Mouse (Mus musculus) heart, adult 2 months (tissue): ENCODE data around the gene Ppp1r12c. TPM values are rescaled to one million over a fixed set of nuclear protein-coding genes. Genes with fewer than 3 reads are reported as not detected.

Source experiments
- DNase-seq, 2 experiments: peaks; one replicate each; pipeline ENCODE4 v3.0.0; 2021
- H3K27ac ChIP-seq: fragments of 200-600 bp; 2 replicates; pipeline ENCODE4 v1.8.1; 2022
- H3K27me3 ChIP-seq: fragments of 200-500 bp; 2 replicates; pipeline ENCODE4 v1.6.1; 2012; ENCODE audit warnings: mild to moderate bottlenecking, low read length, inconsistent platforms, mixed read lengths; ENCODE audit not compliant: control insufficient read depth, insufficient read depth
- H3K36me3 ChIP-seq: fragments of 200-500 bp; 2 replicates; pipeline ENCODE4 v1.6.1; 2012; ENCODE audit warnings: low read length, inconsistent platforms; ENCODE audit not compliant: control insufficient read depth, insufficient read depth
- H3K4me1 ChIP-seq: fragments of 200-500 bp; 2 replicates; pipeline ENCODE4 v1.6.1; 2011; ENCODE audit warnings: low read length; ENCODE audit not compliant: control insufficient read depth, insufficient read depth
- H3K4me3 ChIP-seq: fragments of 200-600 bp; 2 replicates; pipeline ENCODE4 v1.8.1; 2022
- H3K79me2 ChIP-seq: fragments of 200-500 bp; replicated peaks from 2 replicates; pipeline ENCODE4 v1.6.1; 2012; ENCODE audit warnings: mild to moderate bottlenecking, inconsistent platforms, low read length, moderate library complexity, mixed read lengths; ENCODE audit not compliant: control insufficient read depth, insufficient read depth
- H3K9ac ChIP-seq: fragments of 200-500 bp; 2 replicates; pipeline ENCODE4 v1.6.1; 2012; ENCODE audit warnings: low read depth, mild to moderate bottlenecking, control low read depth, inconsistent platforms, low read length, mixed read lengths
- CTCF ChIP-seq: fragments of 200-600 bp; IDR thresholded peaks from 2 replicates; pipeline ENCODE4 v1.8.1; 2022; ENCODE audit warnings: antibody characterized with exemption, mild to moderate bottlenecking, moderate library complexity
- EP300 ChIP-seq: fragments of 200-500 bp; IDR thresholded peaks from 2 replicates; pipeline ENCODE4 v1.6.1; 2011; ENCODE audit warnings: low read depth, low read length, control low read depth; ENCODE audit not compliant: insufficient read depth
- POLR2A ChIP-seq: fragments of 200-500 bp; IDR thresholded peaks from 2 replicates; pipeline ENCODE4 v1.6.1; 2011; ENCODE audit warnings: mild to moderate bottlenecking, low read depth, low read length, control low read depth; ENCODE audit not compliant: insufficient read depth
- WGBS: fragments of 180-500 bp; shearing (Covaris S2); methylation state at CpG from one replicate; pipeline ENCODE4 v1.1.7; 2018; 5-methylcytosine and 5-hydroxymethylcytosine counted together
- intact Hi-C: fragments of 180-260 bp; cut with DNase I; formaldehyde crosslinking; loops from one replicate; pipeline ENCODE4 v1.15.1; 2025
- microRNA-seq, 2 experiments: library from miRNA; unstranded; fragments of <30 nt; microRNA quantifications; one replicate each; pipeline ENCODE4 v1.2.0; 2021
- polyA plus RNA-seq: library from polyadenylated mRNA; depleted of rRNA; stranded (reverse); fragments of >200 nt; gene quantifications from 2 replicates; pipeline ENCODE4 v1.2.3, GENCODE M21; 2012; rRNA removed
- total RNA-seq, 2 experiments: library from RNA; stranded (reverse); gene quantifications; 2 replicates each; pipeline ENCODE4 v1.2.3; 2021

Gene Ppp1r12c
- total and polyA plus RNA-seq, 3 experiments, result 47.0 to 67.1 (median 62.4) TPM

GRCm38 (mm10) chr7:4447138-4447537, 54.3 kb downstream of the Ppp1r12c start:
- H3K9ac ChIP-seq, result no peak overlapping the region
- H3K79me2 ChIP-seq, result no peaks in the 10 kb centered on the region
- H3K4me3 ChIP-seq, result no peak overlapping the region
- TF ChIP-seq CTCF (peak; percentile 46), EP300 (no peak)
- intact Hi-C loops, result loop anchor here (5.0 to 10.0 kb wide), 3 partner anchors 55 to 822 kb away; partner anchors contain the start of genes Ppp1r12c, Prpf31, Rps9 and Tfpt
- no peaks in the 10 kb centered on the region for H3K36me3 ChIP-seq
- peaks cover 1% of the 10 kb centered on the region for H3K4me1 ChIP-seq
- no peak overlapping the region for H3K27ac ChIP-seq
- WGBS, result 9% methylated on average over 1 of the region's 1 CpGs
- no peak for DNase-seq
- no peaks in the 10 kb centered on the region for H3K27me3 ChIP-seq

GRCm38 (mm10) chr7:4445216-4445791, 56.2 kb downstream of the Ppp1r12c start, which contains the start of gene Rdh13:
TSS of gene Rdh13 (minus strand) at chr7:4445649.
- H3K36me3 ChIP-seq, result no peaks in the 10 kb centered on the region
- intact Hi-C loops, result loop anchor here (5.0 to 10.0 kb wide), 3 partner anchors 57 to 821 kb away; partner anchors contain the start of genes Ppp1r12c, Prpf31, Rps9 and Tfpt
- peak within 1 kb of the TSS; percentile 88 for H3K4me3 ChIP-seq
- peak; percentile 70 for TF ChIP-seq POLR2A
- no peak for TF ChIP-seq CTCF
- peak; percentile 24 for TF ChIP-seq EP300
- DNase-seq, result peak; percentile 86 to 92
- peak within 1 kb of the TSS; percentile 81 for H3K9ac ChIP-seq
- H3K27ac ChIP-seq, result peak within 1 kb of the TSS; percentile 91
- no peaks in the 10 kb centered on the region for H3K27me3 ChIP-seq
- H3K4me1 ChIP-seq, result peaks cover 1% of the 10 kb centered on the region
- under 1% methylated on average over 35 of the region's 35 CpGs for WGBS
- H3K79me2 ChIP-seq, result no peaks in the 10 kb centered on the region

GRCm38 (mm10) chr7:4440549-4440948, 60.9 kb downstream of the Ppp1r12c start:
- H3K4me1 ChIP-seq, result peaks cover 1% of the 10 kb centered on the region
- no peaks in the 10 kb centered on the region; the same call in 1 of the 2 replicates for H3K79me2 ChIP-seq
- DNase-seq, result no peak
- WGBS, result 87% methylated on average over 10 of the region's 10 CpGs
- H3K36me3 ChIP-seq, result no peaks in the 10 kb centered on the region
- no peak overlapping the region for H3K9ac ChIP-seq
- no peak overlapping the region for H3K27ac ChIP-seq
- no peak overlapping the region for H3K4me3 ChIP-seq
- no peaks in the 10 kb centered on the region for H3K27me3 ChIP-seq
- intact Hi-C loops, result loop anchor here (10.0 kb wide), 2 partner anchors 736 to 816 kb away; partner anchors contain the start of genes Prpf31, Rps9 and Tfpt
- TF ChIP-seq CTCF (no peak), POLR2A (no peak), EP300 (no peak)

GRCm38 (mm10) chr7:4437721-4438120, 63.8 kb downstream of the Ppp1r12c start:
- intact Hi-C loops, result no loop called here
- WGBS, result 83% methylated on average over 2 of the region's 2 CpGs
- no peak for TF ChIP-seq POLR2A
- TF ChIP-seq EP300, result no peak
- TF ChIP-seq CTCF, result no peak
- no peak overlapping the region for H3K4me3 ChIP-seq
- H3K79me2 ChIP-seq, result no peaks in the 10 kb centered on the region; the same call in 1 of the 2 replicates
- no peak overlapping the region for H3K9ac ChIP-seq
- H3K36me3 ChIP-seq, result no peaks in the 10 kb centered on the region
- DNase-seq, result no peak
- no peaks in the 10 kb centered on the region for H3K4me1 ChIP-seq
- no peaks in the 10 kb centered on the region for H3K27me3 ChIP-seq
- no peak overlapping the region for H3K27ac ChIP-seq

GRCm38 (mm10) chr7:4432026-4432425, 69.5 kb downstream of the Ppp1r12c start:
- intact Hi-C loops, result loop anchor here (2.0 kb wide), 1 partner anchor 93 kb away; the partner anchor contains the start of gene Tnni3
- 88% methylated on average over 8 of the region's 8 CpGs for WGBS

GRCm38 (mm10) chr7:4431548-4431947, 69.9 kb downstream of the Ppp1r12c start:
- H3K4me1 ChIP-seq, result no peaks in the 10 kb centered on the region
- H3K4me3 ChIP-seq, result no peak overlapping the region
- DNase-seq, result peak; percentile 57 to 80
- H3K27ac ChIP-seq, result no peak overlapping the region
- no peaks in the 10 kb centered on the region for H3K79me2 ChIP-seq
- TF ChIP-seq CTCF (peak; percentile 94), POLR2A (no peak), EP300 (0 out of 2 replicates have a peak, but pooled peaks have one; percentile 53)
- H3K27me3 ChIP-seq, result no peaks in the 10 kb centered on the region
- H3K9ac ChIP-seq, result no peak overlapping the region
- whole genome bisulfite sequencing, result 78% methylated on average over 6 of the region's 6 CpGs
- intact Hi-C loops, result loop anchor here (2.0 kb wide), 1 partner anchor 39 kb away; no protein-coding TSS in a partner anchor
- no peaks in the 10 kb centered on the region for H3K36me3 ChIP-seq

More at GRCm38 (mm10) chr7:4432026-4432425, 69.5 kb downstream of the Ppp1r12c start:
- no peaks in the 10 kb centered on the region for H3K27me3 ChIP-seq
- no peak for DNase-seq
- no peak overlapping the region for H3K4me3 ChIP-seq
- H3K79me2 ChIP-seq, result no peaks in the 10 kb centered on the region; the same call in 1 of the 2 replicates
- H3K9ac ChIP-seq, result no peak overlapping the region
- no peak overlapping the region for H3K27ac ChIP-seq
- TF ChIP-seq EP300, result no peak
- no peak for TF ChIP-seq CTCF
- TF ChIP-seq POLR2A, result no peak
- no peaks in the 10 kb centered on the region for H3K36me3 ChIP-seq
- H3K4me1 ChIP-seq, result no peaks in the 10 kb centered on the region

Small RNAs within 50 kb of the gene (microRNA-seq; reads per million reads assigned to microRNA genes)
- 0 reads per million in 2 experiments for gene Gm24605

Other genes with a start within 250 kb of the Ppp1r12c start
- not detected for gene Ncr1, start 164.0 kb downstream of the Ppp1r12c start, total RNA-seq
- gene Ncr1, start 164.0 kb downstream of the Ppp1r12c start, polyA plus RNA-seq, result 0.41 and 1.2 TPM in 2 replicates
- 1 to 10 TPM in 1 of 2 experiments, under 1 TPM in 1; 0.50 to 1.9 TPM for gene Gp6, start 103.9 kb downstream of the Ppp1r12c start, total RNA-seq
- 0.44 and 0.76 TPM in 2 replicates for gene Gp6, start 103.9 kb downstream of the Ppp1r12c start, polyA plus RNA-seq
- gene Rdh13, start 56.0 kb downstream of the Ppp1r12c start, total RNA-seq, result 10 to 100 TPM; 31.0 to 34.1 TPM
- gene Rdh13, start 56.0 kb downstream of the Ppp1r12c start, polyA plus RNA-seq, result 25.1 and 42.5 TPM in 2 replicates
- 1 to 10 TPM; 3.3 to 3.5 TPM for gene Eps8l1, start 41.0 kb downstream of the Ppp1r12c start, total RNA-seq
- gene Eps8l1, start 41.0 kb downstream of the Ppp1r12c start, polyA plus RNA-seq, result 0.74 and 0.82 TPM in 2 replicates
- gene Tnnt1, start 14.7 kb upstream of the Ppp1r12c start, total RNA-seq, result 10 to 100 TPM; 15.6 to 19.7 TPM
- 9.2 and 12.1 TPM in 2 replicates for gene Tnnt1, start 14.7 kb upstream of the Ppp1r12c start, polyA plus RNA-seq
- gene Tnni3, start 22.5 kb upstream of the Ppp1r12c start, total RNA-seq, result over 10,000 TPM in 1 of 2 experiments, 1,000 to 10,000 TPM in 1; 9,834 to 11,008 TPM
- 13,898 and 21,553 TPM in 2 replicates for gene Tnni3, start 22.5 kb upstream of the Ppp1r12c start, polyA plus RNA-seq
- 1 to 10 TPM; 2.3 to 2.7 TPM for gene Dnaaf3, start 30.8 kb upstream of the Ppp1r12c start, total RNA-seq
- gene Dnaaf3, start 30.8 kb upstream of the Ppp1r12c start, polyA plus RNA-seq, result 12.4 and 13.2 TPM in 2 replicates
- gene Syt5, start 45.9 kb upstream of the Ppp1r12c start, total RNA-seq, result under 1 TPM; 0.39 to 0.86 TPM
- 0.79 and 2.4 TPM in 2 replicates for gene Syt5, start 45.9 kb upstream of the Ppp1r12c start, polyA plus RNA-seq
- not detected for gene Ptprh, start 102.4 kb upstream of the Ppp1r12c start, total RNA-seq
- 0.03 and 0.06 TPM in 2 replicates for gene Ptprh, start 102.4 kb upstream of the Ppp1r12c start, polyA plus RNA-seq
- 1 to 10 TPM; 4.2 to 5.3 TPM for gene Tmem86b, start 129.7 kb upstream of the Ppp1r12c start, total RNA-seq
- gene Tmem86b, start 129.7 kb upstream of the Ppp1r12c start, polyA plus RNA-seq, result 12.8 and 19.2 TPM in 2 replicates
- gene Ppp6r1, start 157.3 kb upstream of the Ppp1r12c start, total RNA-seq, result 10 to 100 TPM; 67.6 to 71.9 TPM
- gene Ppp6r1, start 157.3 kb upstream of the Ppp1r12c start, polyA plus RNA-seq, result 67.1 and 89.9 TPM in 2 replicates
- gene Hspbp1, start 183.4 kb upstream of the Ppp1r12c start, total RNA-seq, result 10 to 100 TPM; 31.9 to 35.0 TPM
- 27.0 and 29.7 TPM in 2 replicates for gene Hspbp1, start 183.4 kb upstream of the Ppp1r12c start, polyA plus RNA-seq
- gene Brsk1, start 188.9 kb upstream of the Ppp1r12c start, total RNA-seq, result 1 to 10 TPM in 1 of 2 experiments, under 1 TPM in 1; 0.89 to 1.5 TPM
- gene Brsk1, start 188.9 kb upstream of the Ppp1r12c start, polyA plus RNA-seq, result 1.7 and 2.2 TPM in 2 replicates
- not detected for gene Tmem150b, start 223.6 kb upstream of the Ppp1r12c start, total RNA-seq
- 0.16 and 0.59 TPM in 2 replicates for gene Tmem150b, start 223.6 kb upstream of the Ppp1r12c start, polyA plus RNA-seq
- 10 to 100 TPM in 1 of 2 experiments, 1 to 10 TPM in 1; 8.5 to 11.2 TPM for gene Kmt5c, start 238.4 kb upstream of the Ppp1r12c start, total RNA-seq
- 36.4 and 38.5 TPM in 2 replicates for gene Kmt5c, start 238.4 kb upstream of the Ppp1r12c start, polyA plus RNA-seq